Mouse (Mus musculus): ENCODE data around the gene Gdpd1. TPM values are rescaled to one million over a fixed set of nuclear protein-coding genes. Genes with fewer than 3 reads are reported as not detected.
"Not testable (repeated sequence)": the region's sequence is repeated elsewhere in the genome, so short reads cannot be mapped to it uniquely, and the experiment has no call there.

Gene Gdpd1
- total and polyA plus RNA-seq, 2 experiments: 0.48 to 0.92 TPM

DNA sequence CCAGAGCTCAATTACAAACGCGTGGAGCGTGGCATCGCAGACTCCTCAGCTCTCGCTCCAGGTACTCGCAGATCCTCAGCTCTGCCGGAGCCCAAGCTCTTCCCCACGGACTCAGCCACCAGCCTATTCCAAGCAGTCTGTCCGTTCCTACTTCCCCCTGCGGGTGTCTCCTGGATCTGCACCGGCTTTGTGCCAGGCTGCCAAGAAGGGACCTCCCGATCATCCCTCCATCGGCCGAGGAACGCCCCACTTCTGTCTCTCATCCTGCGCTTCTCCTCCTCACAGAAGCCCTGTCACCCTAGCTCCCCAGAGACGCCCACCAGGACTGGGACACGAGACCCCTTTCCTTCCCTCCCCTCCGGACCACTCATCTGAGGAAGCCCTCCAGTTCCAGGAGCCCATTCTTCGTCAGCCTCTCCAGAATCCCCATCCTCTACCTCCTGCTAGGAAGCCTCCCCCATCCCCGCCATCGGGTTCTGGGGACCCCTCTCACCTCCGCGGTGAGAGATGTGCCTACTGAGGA is 458 bp downstream of the Gdpd1 start:
- Histone ChIP-seq H3K27ac (replicated peaks; ENCODE audit: insufficient read depth, low read depth, low read length) (no peak overlapping the region), H3K27me3 (ENCODE audit: control insufficient read depth, insufficient read depth, low read length) (no peaks in the 10 kb centered on the region), H3K36me3 (ENCODE audit: control insufficient read depth, insufficient read depth, low read length) (peaks cover 5% of the 10 kb centered on the region; the same call in 1 of the 2 replicates), H3K79me2 (ENCODE audit: control insufficient read depth, insufficient read depth, low read length) (no peaks in the 10 kb centered on the region), H3K9ac (ENCODE audit: low read depth, low read length) (peak overlapping the region; percentile 71), H3K4me3 (ENCODE audit: insufficient read depth, low read depth, low read length) (peak overlapping the region; percentile 61), H3K4me1 (ENCODE audit: control insufficient read depth, insufficient read depth, low read length) (peaks cover 4% of the 10 kb centered on the region; the same call in 1 of the 2 replicates)
- TF ChIP-seq CTCF (IDR thresholded peaks at IDR 0.05; ENCODE audit: low read depth, low read length) (peak; percentile 71; the same call in 1 of the 2 replicates), POLR2A (IDR thresholded peaks at IDR 0.05; ENCODE audit: extremely low read depth, insufficient read depth, low read length) (no peak)
- DNase-seq (ENCODE audit: extremely low read depth, low read depth, low spot score): no peak
- WGBS: 7% methylated on average over 24 of the region's 24 CpGs

DNA sequence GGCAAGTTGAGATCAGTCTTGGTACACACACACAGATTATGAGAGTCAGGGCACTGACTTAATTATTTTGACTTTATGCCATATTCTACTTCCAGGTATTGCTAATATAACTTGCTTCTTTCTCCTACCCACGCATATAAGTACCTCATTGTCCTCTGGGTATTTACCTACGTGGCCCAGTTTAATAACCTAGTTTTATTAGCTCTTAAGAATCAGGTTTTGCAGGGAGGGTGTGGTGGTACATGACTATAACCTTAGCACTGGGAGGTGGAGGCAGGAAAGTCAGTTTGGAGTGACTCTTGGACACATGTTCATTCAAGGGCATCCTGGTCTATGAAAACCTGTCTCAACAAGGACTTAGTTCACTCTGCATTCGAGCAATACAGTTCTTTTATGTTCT is 11.8 kb downstream of the Gdpd1 start:
- no peak for DNase-seq (ENCODE audit: extremely low read depth, low read depth, low spot score)
- 63% methylated on average over 3 of the region's 3 CpGs for WGBS
- H3K4me3 ChIP-seq (ENCODE audit: insufficient read depth, low read depth, low read length): no peak overlapping the region
- no peak overlapping the region for H3K27ac ChIP-seq (replicated peaks; ENCODE audit: insufficient read depth, low read depth, low read length)
- H3K4me1 ChIP-seq (ENCODE audit: control insufficient read depth, insufficient read depth, low read length): no peaks in the 10 kb centered on the region
- TF ChIP-seq POLR2A (IDR thresholded peaks at IDR 0.05; ENCODE audit: extremely low read depth, insufficient read depth, low read length): no peak
- no peak for TF ChIP-seq CTCF (IDR thresholded peaks at IDR 0.05; ENCODE audit: low read depth, low read length)
- H3K27me3 ChIP-seq (ENCODE audit: control insufficient read depth, insufficient read depth, low read length): no peaks in the 10 kb centered on the region
- H3K36me3 ChIP-seq (ENCODE audit: control insufficient read depth, insufficient read depth, low read length): no peaks in the 10 kb centered on the region
- no peak overlapping the region for H3K9ac ChIP-seq (ENCODE audit: low read depth, low read length)
- no peaks in the 10 kb centered on the region for H3K79me2 ChIP-seq (ENCODE audit: control insufficient read depth, insufficient read depth, low read length)

DNA sequence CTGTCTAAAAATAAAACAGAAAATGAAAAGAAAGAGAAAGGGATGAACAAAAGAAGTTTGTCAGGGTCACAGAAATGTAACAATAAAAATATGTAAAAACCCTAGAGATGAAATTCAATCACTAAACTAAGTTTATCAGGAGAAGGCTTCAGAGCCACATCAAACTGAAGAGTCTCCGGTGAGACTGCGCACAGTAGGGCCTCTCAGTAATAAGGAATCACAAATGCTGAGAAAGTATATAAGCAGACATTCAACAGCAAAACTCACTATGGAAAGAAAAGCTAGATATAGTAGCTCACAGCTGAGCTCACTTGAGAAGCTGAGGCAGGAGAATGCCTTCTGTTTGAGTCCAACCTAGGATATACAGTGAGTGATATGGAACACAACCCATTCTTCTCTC is 13.5 kb downstream of the Gdpd1 start:
- Histone ChIP-seq H3K79me2 (ENCODE audit: control insufficient read depth, insufficient read depth, low read length) (no peaks in the 10 kb centered on the region), H3K27ac (replicated peaks; ENCODE audit: insufficient read depth, low read depth, low read length) (no peak overlapping the region), H3K36me3 (ENCODE audit: control insufficient read depth, insufficient read depth, low read length) (no peaks in the 10 kb centered on the region), H3K9ac (ENCODE audit: low read depth, low read length) (no peak overlapping the region), H3K4me3 (ENCODE audit: insufficient read depth, low read depth, low read length) (no peak overlapping the region), H3K4me1 (ENCODE audit: control insufficient read depth, insufficient read depth, low read length) (no peaks in the 10 kb centered on the region), H3K27me3 (ENCODE audit: control insufficient read depth, insufficient read depth, low read length) (no peaks in the 10 kb centered on the region)
- WGBS: 99% methylated on average over 2 of the region's 2 CpGs
- DNase-seq (ENCODE audit: extremely low read depth, low read depth, low spot score): no peak
- TF ChIP-seq POLR2A (IDR thresholded peaks at IDR 0.05; ENCODE audit: extremely low read depth, insufficient read depth, low read length) (no peak), CTCF (IDR thresholded peaks at IDR 0.05; ENCODE audit: low read depth, low read length) (no peak)

DNA sequence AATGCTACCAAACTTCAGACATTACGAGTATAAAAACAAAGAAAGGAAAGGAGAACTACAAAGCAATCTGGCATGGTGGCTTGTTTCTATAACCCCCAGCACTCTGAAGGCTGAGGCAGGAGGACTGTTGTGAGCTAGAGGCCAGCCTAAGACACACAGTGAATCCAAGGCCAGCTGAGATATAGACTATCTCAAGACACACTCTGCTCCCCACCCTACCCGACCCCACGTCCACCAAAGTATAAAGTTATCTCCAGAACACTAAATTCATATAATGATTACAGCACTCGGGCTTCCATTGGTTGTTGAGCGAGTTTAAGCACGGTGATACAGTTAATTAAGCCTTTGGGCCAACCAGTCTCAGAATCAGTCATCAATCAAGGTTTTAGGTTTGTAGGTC is 17.6 kb downstream of the Gdpd1 start:
- no peaks in the 10 kb centered on the region for H3K27me3 ChIP-seq (ENCODE audit: control insufficient read depth, insufficient read depth, low read length)
- 85% methylated on average over 6 of the region's 6 CpGs for WGBS
- H3K9ac ChIP-seq (ENCODE audit: low read depth, low read length): no peak overlapping the region
- DNase-seq (ENCODE audit: extremely low read depth, low read depth, low spot score): no peak
- TF ChIP-seq CTCF (IDR thresholded peaks at IDR 0.05; ENCODE audit: low read depth, low read length) (no peak), POLR2A (IDR thresholded peaks at IDR 0.05; ENCODE audit: extremely low read depth, insufficient read depth, low read length) (no peak)
- no peaks in the 10 kb centered on the region for H3K79me2 ChIP-seq (ENCODE audit: control insufficient read depth, insufficient read depth, low read length)
- H3K4me3 ChIP-seq (ENCODE audit: insufficient read depth, low read depth, low read length): no peak overlapping the region
- no peak overlapping the region for H3K27ac ChIP-seq (replicated peaks; ENCODE audit: insufficient read depth, low read depth, low read length)
- H3K36me3 ChIP-seq (ENCODE audit: control insufficient read depth, insufficient read depth, low read length): no peaks in the 10 kb centered on the region
- no peaks in the 10 kb centered on the region for H3K4me1 ChIP-seq (ENCODE audit: control insufficient read depth, insufficient read depth, low read length)

DNA sequence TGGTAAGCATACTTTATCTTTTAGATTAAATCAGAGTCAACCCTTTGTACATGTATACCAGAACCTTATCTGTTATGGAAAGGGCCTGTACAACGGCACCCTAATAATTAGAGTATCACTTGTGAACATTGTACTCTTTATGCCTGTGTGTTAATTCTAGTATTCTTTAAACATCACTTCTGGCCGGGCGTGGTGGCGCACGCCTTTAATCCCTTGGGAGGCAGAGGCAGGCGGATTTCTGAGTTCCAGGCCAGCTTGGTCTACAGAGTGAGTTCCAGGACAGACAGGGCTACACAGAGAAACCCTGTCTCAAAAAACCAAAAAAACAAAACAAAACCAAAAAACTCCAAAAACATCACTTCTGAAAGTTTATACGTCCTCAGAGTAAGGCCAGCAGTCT is 25.0 kb downstream of the Gdpd1 start:
- not testable (repeated sequence) for H3K4me1 ChIP-seq (ENCODE audit: control insufficient read depth, insufficient read depth, low read length); H3K36me3 ChIP-seq (ENCODE audit: control insufficient read depth, insufficient read depth, low read length); H3K9ac ChIP-seq (ENCODE audit: low read depth, low read length); H3K4me3 ChIP-seq (ENCODE audit: insufficient read depth, low read depth, low read length); H3K27me3 ChIP-seq (ENCODE audit: control insufficient read depth, insufficient read depth, low read length); H3K79me2 ChIP-seq (ENCODE audit: control insufficient read depth, insufficient read depth, low read length); H3K27ac ChIP-seq (replicated peaks; ENCODE audit: insufficient read depth, low read depth, low read length); DNase-seq (ENCODE audit: extremely low read depth, low read depth, low spot score)
- WGBS: 97% methylated on average over 7 of the region's 7 CpGs

DNA sequence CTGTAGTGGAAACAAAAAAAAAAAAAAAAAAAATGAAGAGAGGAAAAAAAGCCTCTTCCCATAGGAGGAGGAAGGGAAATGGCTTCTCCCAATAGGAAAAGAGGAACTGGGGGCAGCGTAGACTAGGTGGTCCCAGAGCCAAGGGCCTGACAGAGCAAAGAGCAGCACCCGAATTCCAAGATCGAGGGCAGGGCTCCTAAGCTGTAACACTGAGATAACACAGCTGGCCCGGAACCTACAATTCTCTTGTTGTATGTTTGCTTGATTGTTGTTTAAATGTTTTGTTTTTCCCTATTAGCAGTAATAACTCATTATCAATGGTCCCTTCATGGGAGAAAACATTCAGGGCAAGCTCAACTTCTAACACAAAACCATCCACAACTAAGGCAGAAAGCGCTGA is 26.9 kb downstream of the Gdpd1 start:
- no peak for DNase-seq (ENCODE audit: extremely low read depth, low read depth, low spot score)
- H3K9ac ChIP-seq (ENCODE audit: low read depth, low read length): no peak overlapping the region
- no peaks in the 10 kb centered on the region for H3K27me3 ChIP-seq (ENCODE audit: control insufficient read depth, insufficient read depth, low read length)
- no peaks in the 10 kb centered on the region for H3K4me1 ChIP-seq (ENCODE audit: control insufficient read depth, insufficient read depth, low read length)
- no peak overlapping the region for H3K27ac ChIP-seq (replicated peaks; ENCODE audit: insufficient read depth, low read depth, low read length)
- WGBS: 87% methylated on average over 5 of the region's 5 CpGs
- TF ChIP-seq CTCF (IDR thresholded peaks at IDR 0.05; ENCODE audit: low read depth, low read length): no peak
- TF ChIP-seq POLR2A (IDR thresholded peaks at IDR 0.05; ENCODE audit: extremely low read depth, insufficient read depth, low read length): no peak
- H3K79me2 ChIP-seq (ENCODE audit: control insufficient read depth, insufficient read depth, low read length): no peaks in the 10 kb centered on the region
- no peaks in the 10 kb centered on the region for H3K36me3 ChIP-seq (ENCODE audit: control insufficient read depth, insufficient read depth, low read length)
- no peak overlapping the region for H3K4me3 ChIP-seq (ENCODE audit: insufficient read depth, low read depth, low read length)

Data from liver, adult 2 months (tissue).